Mouse (Mus musculus) testis, adult 2 months (tissue): Measurements from ENCODE around the gene Pfn3.

Experiments
- CTCF ChIP-seq: fragments of 200-500 bp; IDR thresholded peaks from 2 replicates; pipeline ENCODE4 v1.5.1; 2012; ENCODE audit warnings: low read depth, mild to moderate bottlenecking, inconsistent platforms, low read length, moderate library complexity; ENCODE audit not compliant: control insufficient read depth, insufficient read depth, insufficient replicate concordance
- POLR2A ChIP-seq: fragments of 200-500 bp; IDR thresholded peaks from 2 replicates; pipeline ENCODE4 v1.6.1; 2012; ENCODE audit warnings: low read depth, mild to moderate bottlenecking, inconsistent platforms, low read length, moderate library complexity; ENCODE audit not compliant: control insufficient read depth

GRCm38 (mm10) chr13:55420018-55420932 lies 5.2 kb upstream of the Pfn3 start:
- TF ChIP-seq CTCF (no peak), POLR2A (no peak)
